In genomic region chr8:64597042-64597970, GRCm38 (mm10) we compare ENCODE assay signal across 8 mouse cellular contexts.
DNase-seq lines count a peak whose midpoint lies in the region; ATAC-seq and TF ChIP-seq lines count a peak whose summit lies in the region.

No protein-coding gene starts in this region.

- DNase-seq in heart, adult 2 months: peak; percentile 48 to 75
- DNase-seq in cerebellum, adult 18-20 months: peak; percentile 76 to 83
- DNase-seq in induced T-regulatory cell, adult 2 months (ENCODE audit: low read depth): peak; percentile 53
- DNase-seq in left cerebral cortex, adult 2 months (ENCODE audit: extremely low spot score in 1 of 2, low spot score in 2 of 2): peak; percentile 65 to 77
- peak; percentile 97 for DNase-seq in midbrain, embryonic 11.5 days (ENCODE audit: low spot score, missing footprints)

- no peak for ATAC-seq in heart, embryonic 12.5 days (ENCODE audit: insufficient number of reproducible peaks, low FRiP score)
- ATAC-seq in frontal cortex, adult (ENCODE audit: low TSS enrichment): peak; percentile 84
- peak; percentile 60 for ATAC-seq in midbrain, embryonic 11.5 days (ENCODE audit: low FRiP score)

- no peaks in the 10 kb centered on the region for H3K36me3 ChIP-seq in heart, adult 2 months (ENCODE audit: control insufficient read depth, insufficient read depth, low read length)
- peaks cover 15% of the 10 kb centered on the region; the same call in 1 of the 2 replicates for H3K36me3 ChIP-seq in heart, embryonic 12.5 days
- H3K36me3 ChIP-seq in midbrain, embryonic 11.5 days (ENCODE audit: control insufficient read depth, insufficient read depth, low read length): no peaks in the 10 kb centered on the region; the same call in 1 of the 2 replicates
- H3K36me3 ChIP-seq in small intestine, adult 2 months (ENCODE audit: control insufficient read depth, insufficient read depth, low read length): no peaks in the 10 kb centered on the region

- no peaks in the 10 kb centered on the region for H3K79me2 ChIP-seq in heart, adult 2 months (replicated peaks; ENCODE audit: control insufficient read depth, insufficient read depth, low read length)

- peak; percentile 90 for TF ChIP-seq CTCF in heart, adult 2 months (IDR thresholded peaks at IDR 0.05)
- peak; percentile 88 for TF ChIP-seq CTCF in left cerebral cortex, adult 2 months (IDR thresholded peaks at IDR 0.05)
- TF ChIP-seq CTCF in small intestine, adult 2 months (IDR thresholded peaks at IDR 0.05; ENCODE audit: extremely low read depth, insufficient read length, insufficient replicate concordance, low read depth, low read length): peak; percentile 72; the same call in 1 of the 2 replicates

- H3K27ac ChIP-seq in heart, adult 2 months: no peak overlapping the region
- no peak overlapping the region for H3K27ac ChIP-seq in heart, embryonic 12.5 days (ENCODE audit: poor library complexity, severe bottlenecking)
- no peak overlapping the region for H3K27ac ChIP-seq in left cerebral cortex, adult 2 months
- H3K27ac ChIP-seq in midbrain, embryonic 11.5 days (ENCODE audit: low read depth, low read length): no peak overlapping the region
- H3K27ac ChIP-seq in small intestine, adult 2 months (ENCODE audit: insufficient read depth, low read depth, low read length): no peak overlapping the region

- H3K4me2 ChIP-seq in heart, embryonic 12.5 days: no peak overlapping the region
- no peak overlapping the region for H3K4me2 ChIP-seq in midbrain, embryonic 11.5 days

- H3K4me3 ChIP-seq in heart, adult 2 months: no peak overlapping the region
- no peak overlapping the region for H3K4me3 ChIP-seq in heart, embryonic 12.5 days
- H3K4me3 ChIP-seq in left cerebral cortex, adult 2 months: no peak overlapping the region
- H3K4me3 ChIP-seq in midbrain, embryonic 11.5 days (ENCODE audit: low read depth, low read length): no peak overlapping the region
- no peak overlapping the region for H3K4me3 ChIP-seq in small intestine, adult 2 months (ENCODE audit: low read depth, low read length)

- intact Hi-C loops in heart, adult 2 months (cut with DNase I): no loop called here
- intact Hi-C loops in left cerebral cortex, adult 2 months (cut with DNase I): no loop called here

- WGBS in heart, adult 2 months: 44% methylated on average over 21 of the region's 21 CpGs
- 28% methylated on average over 21 of the region's 21 CpGs for WGBS in heart, embryonic 12.5 days
- 40% methylated on average over 21 of the region's 21 CpGs for WGBS in midbrain, embryonic 11.5 days
- 37% methylated on average over 21 of the region's 21 CpGs for WGBS in small intestine, adult 2 months

- no peak overlapping the region for H3K9ac ChIP-seq in heart, adult 2 months (ENCODE audit: low read depth, low read length)
- H3K9ac ChIP-seq in heart, embryonic 12.5 days: no peak overlapping the region
- no peak overlapping the region for H3K9ac ChIP-seq in midbrain, embryonic 11.5 days (ENCODE audit: low read length)

- no peaks in the 10 kb centered on the region for H3K4me1 ChIP-seq in heart, adult 2 months (ENCODE audit: control insufficient read depth, insufficient read depth, low read length)
- H3K4me1 ChIP-seq in heart, embryonic 12.5 days (replicated peaks): no peaks in the 10 kb centered on the region
- no peaks in the 10 kb centered on the region for H3K4me1 ChIP-seq in midbrain, embryonic 11.5 days (ENCODE audit: control insufficient read depth, insufficient read depth, low read length)
- no peaks in the 10 kb centered on the region for H3K4me1 ChIP-seq in small intestine, adult 2 months (ENCODE audit: control insufficient read depth, insufficient read depth, insufficient read length, low read length)

- TF ChIP-seq EP300 in heart, adult 2 months (IDR thresholded peaks at IDR 0.05; ENCODE audit: insufficient read depth, low read depth, low read length): no peak

- H3K9me3 ChIP-seq in heart, embryonic 12.5 days (replicated peaks): no peaks in the 10 kb centered on the region
- H3K9me3 ChIP-seq in midbrain, embryonic 11.5 days (ENCODE audit: control insufficient read depth, low read length): no peaks in the 10 kb centered on the region

- no peaks in the 10 kb centered on the region for H3K27me3 ChIP-seq in heart, adult 2 months (ENCODE audit: control insufficient read depth, insufficient read depth, low read length)
- H3K27me3 ChIP-seq in heart, embryonic 12.5 days (replicated peaks): no peaks in the 10 kb centered on the region
- no peaks in the 10 kb centered on the region for H3K27me3 ChIP-seq in midbrain, embryonic 11.5 days (ENCODE audit: control insufficient read depth, insufficient read depth, low read length)
- H3K27me3 ChIP-seq in small intestine, adult 2 months (ENCODE audit: control insufficient read depth, insufficient read depth, low read length): no peaks in the 10 kb centered on the region

- TF ChIP-seq POLR2A in heart, adult 2 months (IDR thresholded peaks at IDR 0.05; ENCODE audit: insufficient read depth, low read depth, low read length): no peak
- TF ChIP-seq POLR2A in small intestine, adult 2 months (IDR thresholded peaks at IDR 0.05; ENCODE audit: low read depth, low read length): no peak
